Mouse (Mus musculus): ENCODE measurements around the gene Oas1f. TPM values are rescaled to one million over a fixed set of nuclear protein-coding genes. Genes with fewer than 3 reads are reported as not detected.

Oas1f gene
- polyA plus RNA-seq, 1 experiment from 2014 or later = not detected

GRCm38 (mm10) chr5:120818999-120819398, 28.2 kb upstream of the Oas1f start:
- Histone ChIP-seq H3K4me2 (replicated peaks) (no peak overlapping the region), H3K9me3 (ENCODE audit: control insufficient read depth, low read length) (peaks cover 15% of the 10 kb centered on the region), H3K27ac (no peak overlapping the region), H3K27me3 (ENCODE audit: control insufficient read depth, insufficient read depth, low read length) (no peaks in the 10 kb centered on the region), H3K36me3 (replicated peaks; ENCODE audit: control insufficient read depth, insufficient read depth) (no peaks in the 10 kb centered on the region), H3K4me1 (replicated peaks; ENCODE audit: control insufficient read depth, insufficient read depth, low read length) (no peaks in the 10 kb centered on the region), H3K9ac (no peak overlapping the region), H3K4me3 (replicated peaks; ENCODE audit: low read length) (no peak overlapping the region)
- no peak for ATAC-seq (ENCODE audit: low FRiP score)
- no peak for DNase-seq (ENCODE audit: low spot score)

DNA sequence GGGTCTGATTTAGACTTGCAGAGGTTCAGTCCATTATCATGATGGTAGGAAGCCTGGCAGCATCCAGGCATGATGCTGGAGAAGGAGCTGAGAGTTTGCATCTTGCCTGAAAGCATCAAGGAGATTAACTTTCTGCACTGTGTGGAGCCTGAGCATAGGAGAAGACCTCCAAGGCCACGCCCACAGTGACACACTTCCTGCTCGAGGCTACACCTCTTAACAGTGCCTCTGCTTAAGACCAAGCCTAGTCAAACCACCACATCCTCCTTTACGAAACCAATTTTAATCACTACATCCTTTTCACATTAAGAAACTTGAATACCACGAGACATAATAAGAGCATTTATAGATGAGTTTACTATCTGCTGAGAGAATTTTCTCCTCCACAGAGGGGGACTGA, 16.1 kb upstream of the Oas1f start:
- H3K9me3 ChIP-seq (ENCODE audit: control insufficient read depth, low read length) = no peaks in the 10 kb centered on the region
- H3K9ac ChIP-seq = no peak overlapping the region
- 90% methylated on average over 4 of the region's 4 CpGs for WGBS
- no peaks in the 10 kb centered on the region; the same call in 1 of the 2 replicates for H3K27me3 ChIP-seq (ENCODE audit: control insufficient read depth, insufficient read depth, low read length)
- H3K4me2 ChIP-seq (replicated peaks) = no peak overlapping the region
- peaks cover 5% of the 10 kb centered on the region; the same call in 1 of the 2 replicates for H3K4me1 ChIP-seq (replicated peaks; ENCODE audit: control insufficient read depth, insufficient read depth, low read length)
- H3K27ac ChIP-seq = no peak overlapping the region
- H3K36me3 ChIP-seq (replicated peaks; ENCODE audit: control insufficient read depth, insufficient read depth) = no peaks in the 10 kb centered on the region
- DNase-seq (ENCODE audit: low spot score) (no peak), ATAC-seq (ENCODE audit: low FRiP score) (no peak)
- H3K4me3 ChIP-seq (replicated peaks; ENCODE audit: low read length) = no peak overlapping the region

DNA sequence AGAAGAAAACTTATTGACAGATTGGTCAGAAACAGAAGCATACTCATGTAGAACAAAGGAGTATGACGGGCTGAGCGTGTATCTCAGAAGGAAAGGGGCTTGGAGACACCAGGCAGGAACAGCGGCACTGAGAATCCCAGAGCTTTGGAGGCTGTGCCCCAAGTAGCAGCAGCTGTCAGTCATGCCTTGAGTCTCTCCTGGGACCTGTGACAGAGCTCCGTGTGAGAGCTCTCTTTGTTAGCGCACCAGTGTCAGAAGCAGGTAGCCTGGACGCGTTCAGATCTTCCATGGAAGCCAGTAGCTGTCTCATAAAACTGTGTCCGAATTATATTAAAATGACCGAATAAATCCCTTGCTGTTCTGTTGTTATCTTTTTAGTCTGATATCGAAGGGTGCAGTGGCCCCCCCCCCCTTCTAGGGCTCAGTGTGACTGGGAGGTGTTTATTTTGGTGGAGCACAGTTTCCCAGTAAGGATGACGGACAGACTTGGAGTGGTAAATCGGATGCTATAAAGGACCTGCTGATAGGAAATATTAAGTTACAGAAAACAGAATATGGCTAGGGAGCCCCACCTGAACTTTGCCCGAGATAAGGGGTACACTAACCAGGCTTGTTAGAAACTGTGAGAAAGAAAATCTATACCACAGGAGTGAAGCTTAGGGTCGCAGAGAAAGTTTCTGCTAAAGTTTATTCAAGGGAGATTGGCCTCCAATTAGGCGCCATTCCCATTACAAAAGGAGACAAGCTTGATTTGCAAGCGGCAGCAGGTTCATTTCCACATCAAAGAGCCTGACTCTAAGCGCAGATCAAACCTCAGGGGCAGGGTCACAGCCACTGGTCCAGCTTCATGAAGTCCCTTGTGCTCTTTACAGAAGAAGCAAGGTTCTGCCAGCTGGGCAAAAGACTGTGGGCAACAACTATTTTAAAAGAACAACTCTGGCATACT, 13.6 kb upstream of the Oas1f start:
- Histone ChIP-seq H3K27me3 (ENCODE audit: control insufficient read depth, insufficient read depth, low read length) (no peaks in the 10 kb centered on the region; the same call in 1 of the 2 replicates), H3K4me2 (replicated peaks) (peak overlapping the region; percentile 21), H3K27ac (no peak overlapping the region), H3K4me1 (replicated peaks; ENCODE audit: control insufficient read depth, insufficient read depth, low read length) (peaks cover 5% of the 10 kb centered on the region; the same call in 1 of the 2 replicates), H3K4me3 (replicated peaks; ENCODE audit: low read length) (no peak overlapping the region), H3K36me3 (replicated peaks; ENCODE audit: control insufficient read depth, insufficient read depth) (no peaks in the 10 kb centered on the region), H3K9me3 (ENCODE audit: control insufficient read depth, low read length) (no peaks in the 10 kb centered on the region), H3K9ac (no peak overlapping the region)
- WGBS = 17% methylated on average over 17 of the region's 17 CpGs
- ATAC-seq (ENCODE audit: low FRiP score) (no peak), DNase-seq (ENCODE audit: low spot score) (peak; percentile 38)

DNA sequence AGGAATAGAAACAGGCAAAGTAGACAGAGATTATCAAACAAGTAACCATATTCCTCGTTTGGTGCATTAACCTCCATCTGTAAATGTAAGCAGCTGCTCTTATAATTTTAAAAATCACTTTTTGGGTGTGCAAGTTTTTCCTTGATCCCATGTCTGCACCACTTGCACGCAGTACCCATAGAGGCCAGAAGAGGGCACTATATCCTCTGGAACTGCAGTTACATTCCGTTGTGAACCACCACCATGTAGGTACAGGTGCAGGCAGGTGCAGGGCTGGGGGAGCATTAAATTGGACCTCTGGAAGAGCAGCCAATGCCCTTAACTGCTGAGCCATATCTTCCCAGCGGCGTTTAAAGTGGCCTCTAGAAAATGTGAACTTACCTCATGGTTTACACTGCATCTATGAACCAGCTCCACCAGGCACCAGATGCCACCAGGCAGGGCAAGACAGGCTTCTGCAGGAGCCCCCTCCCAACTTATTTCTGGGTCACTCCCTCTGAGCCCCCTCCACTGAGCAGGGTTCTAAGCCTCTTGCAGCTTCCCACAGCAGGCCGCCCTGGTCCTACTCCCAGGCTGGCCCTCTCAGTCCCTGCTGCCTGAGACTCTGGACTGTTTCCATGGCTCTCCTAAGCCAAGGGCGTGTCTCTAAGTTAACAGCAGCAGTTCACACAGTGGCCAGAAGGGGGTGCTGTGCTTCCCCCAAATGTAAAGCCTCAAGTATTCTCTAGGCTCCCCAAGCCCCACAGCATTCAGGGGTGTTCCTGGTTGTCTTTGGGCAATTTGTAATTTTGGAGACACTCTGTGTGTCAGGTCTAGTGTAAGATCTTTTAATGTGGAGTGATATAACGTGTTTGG, 10.2 kb upstream of the Oas1f start:
- Histone ChIP-seq H3K27ac (no peak overlapping the region), H3K4me3 (replicated peaks; ENCODE audit: low read length) (no peak overlapping the region), H3K9me3 (ENCODE audit: control insufficient read depth, low read length) (no peaks in the 10 kb centered on the region), H3K4me1 (replicated peaks; ENCODE audit: control insufficient read depth, insufficient read depth, low read length) (peaks cover 5% of the 10 kb centered on the region; the same call in 1 of the 2 replicates), H3K27me3 (ENCODE audit: control insufficient read depth, insufficient read depth, low read length) (no peaks in the 10 kb centered on the region; the same call in 1 of the 2 replicates), H3K9ac (no peak overlapping the region), H3K36me3 (replicated peaks; ENCODE audit: control insufficient read depth, insufficient read depth) (no peaks in the 10 kb centered on the region), H3K4me2 (replicated peaks) (no peak overlapping the region)
- ATAC-seq (ENCODE audit: low FRiP score) (no peak), DNase-seq (ENCODE audit: low spot score) (peak; percentile 62)
- 7% methylated on average over 8 of the region's 8 CpGs for WGBS

- no peak overlapping the region for H3K27ac ChIP-seq
- ATAC-seq (ENCODE audit: low FRiP score) (no peak), DNase-seq (ENCODE audit: low spot score) (no peak)
- no peaks in the 10 kb centered on the region for H3K4me1 ChIP-seq (replicated peaks; ENCODE audit: control insufficient read depth, insufficient read depth, low read length)
- no peak overlapping the region for H3K4me2 ChIP-seq (replicated peaks)
- 80% methylated on average over 3 of the region's 3 CpGs for WGBS
- H3K27me3 ChIP-seq (ENCODE audit: control insufficient read depth, insufficient read depth, low read length) = no peaks in the 10 kb centered on the region
- no peaks in the 10 kb centered on the region for H3K9me3 ChIP-seq (ENCODE audit: control insufficient read depth, low read length)
- H3K4me3 ChIP-seq (replicated peaks; ENCODE audit: low read length) = no peak overlapping the region
- H3K9ac ChIP-seq = no peak overlapping the region
- H3K36me3 ChIP-seq (replicated peaks; ENCODE audit: control insufficient read depth, insufficient read depth) = no peaks in the 10 kb centered on the region
These were observed 2.5 kb upstream of the Oas1f start for GRCm38 (mm10) chr5:120844713-120845112.

DNA sequence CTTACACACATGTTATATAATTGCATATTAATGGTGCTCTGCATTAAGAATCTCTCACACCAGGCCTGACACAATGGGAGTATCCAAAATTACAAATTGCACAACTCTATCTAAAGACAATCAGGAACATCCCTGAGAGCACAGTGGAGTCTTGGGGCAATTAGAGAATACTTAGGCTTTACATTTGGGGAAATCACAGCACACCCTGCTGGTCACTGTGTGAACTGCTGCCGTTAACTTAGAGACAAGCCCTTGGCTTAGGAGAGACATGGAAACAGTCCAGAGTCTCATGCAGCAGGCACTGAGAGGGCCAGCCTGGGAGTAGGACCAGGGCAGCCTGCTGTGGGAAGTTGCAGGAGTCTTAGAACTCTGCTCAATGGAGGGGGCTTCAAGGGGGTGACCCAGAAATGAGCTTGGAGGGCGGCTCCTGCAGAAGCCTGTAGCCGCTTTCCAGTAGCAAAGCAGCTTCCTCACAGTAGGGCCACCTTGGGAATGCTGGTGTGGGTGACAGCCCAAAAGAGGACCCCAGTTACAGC, 2.5 kb downstream of the Oas1f start:
- WGBS = 62% methylated on average over 3 of the region's 3 CpGs
- no peak for DNase-seq (ENCODE audit: low spot score)
- Histone ChIP-seq H3K9ac (no peak overlapping the region), H3K4me2 (replicated peaks) (no peak overlapping the region), H3K4me3 (replicated peaks; ENCODE audit: low read length) (no peak overlapping the region), H3K9me3 (ENCODE audit: control insufficient read depth, low read length) (peaks cover 12% of the 10 kb centered on the region), H3K27me3 (ENCODE audit: control insufficient read depth, insufficient read depth, low read length) (no peaks in the 10 kb centered on the region), H3K4me1 (replicated peaks; ENCODE audit: control insufficient read depth, insufficient read depth, low read length) (no peaks in the 10 kb centered on the region), H3K36me3 (replicated peaks; ENCODE audit: control insufficient read depth, insufficient read depth) (no peaks in the 10 kb centered on the region), H3K27ac (no peak overlapping the region)
- no peak for ATAC-seq (ENCODE audit: low FRiP score)

DNA sequence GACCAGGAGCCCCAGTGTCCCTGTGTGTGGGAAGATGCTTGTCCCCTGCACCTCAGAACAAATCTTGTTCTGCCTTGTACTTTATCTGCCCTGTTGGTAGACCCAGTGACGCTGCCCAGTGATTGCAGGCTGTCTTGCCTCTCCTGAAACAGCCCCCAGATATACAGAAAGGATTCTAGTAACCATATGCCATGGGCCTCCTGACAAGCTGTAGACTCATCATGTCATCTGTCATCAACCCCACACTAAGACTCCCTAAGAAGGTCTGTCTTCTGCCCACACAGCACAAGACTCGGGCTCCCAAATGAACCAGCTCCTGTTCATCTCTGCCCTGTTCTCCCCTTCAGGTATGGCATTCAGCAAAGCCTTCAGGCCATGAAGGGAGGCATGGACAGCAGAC, 12.1 kb downstream of the Oas1f start:
- H3K4me3 ChIP-seq (replicated peaks; ENCODE audit: low read length) = no peak overlapping the region
- no peak overlapping the region for H3K27ac ChIP-seq
- no peak for ATAC-seq (ENCODE audit: low FRiP score)
- H3K9me3 ChIP-seq (ENCODE audit: control insufficient read depth, low read length) = peaks cover 3% of the 10 kb centered on the region; the same call in 1 of the 2 replicates
- WGBS = 83% methylated on average over 2 of the region's 2 CpGs
- H3K4me1 ChIP-seq (replicated peaks; ENCODE audit: control insufficient read depth, insufficient read depth, low read length) = no peaks in the 10 kb centered on the region
- no peak overlapping the region for H3K4me2 ChIP-seq (replicated peaks)
- no peak overlapping the region for H3K9ac ChIP-seq
- no peak for DNase-seq (ENCODE audit: low spot score)
- H3K36me3 ChIP-seq (replicated peaks; ENCODE audit: control insufficient read depth, insufficient read depth) = no peaks in the 10 kb centered on the region
- H3K27me3 ChIP-seq (ENCODE audit: control insufficient read depth, insufficient read depth, low read length) = no peaks in the 10 kb centered on the region

GRCm38 (mm10) chr5:120861121-120861520, 14.0 kb downstream of the Oas1f start, which contains the start of gene Oas1h:
TSS of gene Oas1h (plus strand) at chr5:120861421.
- Histone ChIP-seq H3K27ac (no peak within 1 kb of the TSS), H3K9ac (no peak within 1 kb of the TSS), H3K4me1 (replicated peaks; ENCODE audit: control insufficient read depth, insufficient read depth, low read length) (no peaks in the 10 kb centered on the region), H3K4me3 (replicated peaks; ENCODE audit: low read length) (no peak within 1 kb of the TSS), H3K36me3 (replicated peaks; ENCODE audit: control insufficient read depth, insufficient read depth) (no peaks in the 10 kb centered on the region), H3K4me2 (replicated peaks) (no peak within 1 kb of the TSS), H3K9me3 (ENCODE audit: control insufficient read depth, low read length) (no peaks in the 10 kb centered on the region), H3K27me3 (ENCODE audit: control insufficient read depth, insufficient read depth, low read length) (no peaks in the 10 kb centered on the region)
- no peak for ATAC-seq (ENCODE audit: low FRiP score)
- 55% methylated on average over 4 of the region's 4 CpGs for WGBS
- DNase-seq (ENCODE audit: low spot score) = no peak

DNA sequence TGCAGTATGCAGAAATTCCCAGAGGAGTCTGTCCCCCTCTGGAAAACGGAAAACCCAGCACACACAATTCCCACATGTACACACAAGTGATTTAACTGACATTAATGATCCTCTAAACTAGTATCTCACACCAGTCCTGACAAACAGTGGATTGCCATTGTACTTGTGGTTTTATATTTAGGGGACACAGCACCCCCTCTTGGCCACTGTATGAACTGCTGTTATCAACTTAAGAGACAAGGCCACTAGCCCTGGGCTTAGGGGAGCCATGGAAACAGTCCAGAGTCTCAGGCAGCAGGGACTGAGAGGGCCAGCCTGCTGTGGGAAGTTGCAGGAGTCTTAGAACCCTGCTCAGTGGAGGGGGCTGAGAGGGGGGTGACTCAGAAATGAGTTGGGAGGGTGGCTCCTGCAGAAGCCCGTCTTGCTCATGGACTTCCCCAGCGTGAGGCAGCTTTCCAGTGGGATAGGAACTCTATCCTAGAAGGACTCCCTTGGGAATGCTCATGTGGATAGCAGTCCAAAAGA, 18.2 kb downstream of the Oas1f start:
- Histone ChIP-seq H3K9ac (no peak overlapping the region), H3K27me3 (ENCODE audit: control insufficient read depth, insufficient read depth, low read length) (no peaks in the 10 kb centered on the region), H3K27ac (no peak overlapping the region), H3K36me3 (replicated peaks; ENCODE audit: control insufficient read depth, insufficient read depth) (no peaks in the 10 kb centered on the region), H3K4me3 (replicated peaks; ENCODE audit: low read length) (no peak overlapping the region), H3K4me1 (replicated peaks; ENCODE audit: control insufficient read depth, insufficient read depth, low read length) (no peaks in the 10 kb centered on the region), H3K9me3 (ENCODE audit: control insufficient read depth, low read length) (no peaks in the 10 kb centered on the region), H3K4me2 (replicated peaks) (no peak overlapping the region)
- 66% methylated on average over 3 of the region's 3 CpGs for WGBS
- no peak for DNase-seq (ENCODE audit: low spot score)
- no peak for ATAC-seq (ENCODE audit: low FRiP score)

Measured in hindbrain, embryonic 14.5 days (tissue).